Mouse (Mus musculus): Measurements from ENCODE around the gene Gm12169.
"Not testable (repeated sequence)": the region's sequence is repeated elsewhere in the genome, so short reads cannot be mapped to it uniquely, and the experiment has no call there.

DNA sequence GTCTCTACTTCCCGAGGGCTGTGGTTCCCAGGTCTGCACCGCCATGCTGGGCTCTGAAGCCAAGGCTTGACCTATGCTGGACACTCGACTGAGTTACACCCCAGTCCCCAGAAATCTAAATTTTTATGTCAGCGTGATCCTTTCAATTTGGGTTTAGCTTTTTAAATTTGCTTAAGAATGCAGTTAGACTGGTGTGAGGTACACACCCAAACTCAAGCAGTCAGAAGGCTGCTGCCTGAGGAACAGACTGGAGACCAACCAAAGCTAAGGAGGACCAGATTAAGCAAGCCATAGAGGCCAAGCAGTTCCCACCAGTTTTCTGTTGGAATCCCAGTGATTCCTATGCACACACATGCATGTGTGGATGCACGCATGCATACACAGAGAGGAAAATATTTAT lies 2.7 kb upstream of the Gm12169 start:
- TF ChIP-seq CTCF, EP300 (IDR thresholded peaks at IDR 0.05): not testable (repeated sequence)

All from lung, postnatal 0 days (tissue).